Mouse (Mus musculus) E14TG2a.4 (cell line): Measurements from ENCODE around the gene Canx.

Experiments used
- CTCF ChIP-seq: conservative IDR thresholded peaks from 2 replicates; pipeline ENCODE4 v1.5.1; 2014; ENCODE audit warnings: low read length
- NANOG ChIP-seq: IDR thresholded peaks from 2 replicates; pipeline ENCODE4 v1.6.1; 2014; ENCODE audit warnings: borderline replicate concordance, low read length, mixed read lengths
- POU5F1 ChIP-seq: IDR thresholded peaks from 2 replicates; pipeline ENCODE4 v1.6.1; 2014; ENCODE audit warnings: low read length, borderline replicate concordance

DNA sequence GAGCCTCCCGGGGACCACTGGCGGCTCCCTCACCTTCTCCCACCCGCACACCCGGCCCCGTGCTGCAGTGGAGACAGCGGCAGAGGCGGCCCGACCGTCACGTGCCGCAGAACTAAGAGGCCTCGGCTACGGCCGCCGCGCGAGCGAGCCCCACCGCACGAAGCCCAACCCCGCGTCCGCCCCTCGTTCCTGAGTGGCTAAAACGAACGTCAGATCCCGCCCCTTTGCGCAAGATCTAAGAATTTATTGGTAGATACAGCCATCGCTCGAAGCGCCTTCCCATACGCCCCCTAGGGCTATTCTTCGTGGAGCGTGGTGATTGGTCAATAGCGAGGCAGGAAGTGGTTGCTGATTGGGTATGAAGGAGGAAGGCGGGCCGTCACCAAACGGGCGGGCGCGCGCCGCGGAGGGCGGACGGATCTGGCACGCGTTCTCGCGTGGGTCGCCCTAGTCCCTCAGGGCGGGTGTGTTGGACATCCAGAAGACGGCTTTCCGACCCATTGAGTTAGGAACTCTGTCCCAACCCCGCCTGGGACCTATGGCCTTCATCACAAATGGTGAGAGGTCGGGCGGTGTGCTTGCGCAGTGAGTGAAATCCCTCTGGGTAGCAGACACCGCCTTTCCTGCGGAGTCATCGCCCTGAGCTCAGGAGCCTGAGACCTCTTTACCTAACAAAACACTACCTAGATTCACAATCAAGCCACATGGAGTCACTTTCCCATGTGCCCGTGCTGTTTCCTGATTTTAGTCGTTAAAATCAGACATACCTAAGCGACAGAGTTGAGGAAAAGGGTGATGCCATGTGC, at the start of gene Canx:
- TF ChIP-seq CTCF (no peak), NANOG (no peak), POU5F1 (no peak)
